Mouse (Mus musculus): Measurements from ENCODE around the gene Retn. TPM values are rescaled to one million over a fixed set of nuclear protein-coding genes. Genes with fewer than 3 reads are reported as not detected.

Retn gene
- not detected for polyA plus RNA-seq (2017; shearing (Covaris generic))

DNA sequence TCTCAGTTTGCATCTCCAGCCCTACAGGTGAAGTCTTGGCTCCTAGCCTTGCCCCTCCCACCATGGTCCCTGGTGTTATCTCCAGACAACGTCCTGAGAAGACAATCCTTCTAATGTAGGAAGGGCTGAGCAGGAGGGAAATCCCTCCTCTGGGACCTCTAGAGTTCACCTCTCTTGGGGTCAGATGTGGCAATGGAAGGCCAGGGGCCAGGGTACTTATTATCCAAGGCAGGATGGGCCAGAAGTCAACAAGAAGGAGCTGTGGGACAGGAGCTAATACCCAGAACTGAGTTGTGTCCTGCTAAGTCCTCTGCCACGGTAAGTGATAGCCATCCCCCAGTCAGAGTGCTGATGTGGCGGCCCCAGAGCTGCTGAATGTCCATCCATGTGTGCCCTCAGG lies at the start of gene Retn:
Retn (plus strand) TSS at position 245 of the 400 bp plus-strand sequence.

DNA sequence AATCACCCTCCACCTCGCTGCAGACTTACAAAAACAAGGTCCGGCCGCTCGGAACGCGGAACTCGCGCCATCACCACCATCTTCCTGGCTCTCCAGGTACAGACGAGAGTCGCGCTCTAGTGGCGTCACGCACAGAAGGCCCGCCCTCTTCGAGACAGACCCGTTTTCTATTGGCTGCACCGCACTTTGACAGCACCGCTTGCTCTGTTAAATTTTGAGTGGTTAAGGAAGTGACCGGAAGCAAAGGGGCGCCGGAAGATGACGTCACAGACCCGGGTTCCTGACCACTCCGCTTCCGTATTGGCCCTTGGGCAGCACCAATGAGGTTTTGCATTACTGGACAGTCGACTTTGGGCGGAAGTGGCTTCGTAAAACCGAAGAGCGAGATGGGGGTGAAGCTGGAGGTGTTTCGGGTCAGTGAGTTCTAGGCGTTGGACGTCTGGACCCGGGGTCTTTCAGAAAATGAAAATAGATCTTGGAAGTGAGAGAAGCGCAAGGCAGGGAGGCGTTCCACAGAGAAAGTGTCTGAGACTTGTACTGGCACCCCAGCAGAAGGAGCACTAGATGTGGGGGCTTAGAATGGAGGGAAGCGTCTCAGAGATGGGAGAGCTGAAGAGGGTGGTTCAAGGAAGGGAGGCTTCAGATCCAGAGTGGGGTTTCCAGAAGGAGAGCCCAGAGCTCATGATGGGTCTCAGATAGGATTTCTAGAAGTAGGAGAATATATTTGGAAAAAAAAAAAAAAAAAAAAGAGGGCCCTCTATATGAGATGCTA lies 34.2 kb upstream of the Retn start, which contains the start of the genes Xab2 and Pet100:
Xab2 (minus strand) TSS at position 118 of the 772 bp plus-strand sequence.
Pet100 (plus strand) TSS at position 350 of the 772 bp plus-strand sequence.

DNA sequence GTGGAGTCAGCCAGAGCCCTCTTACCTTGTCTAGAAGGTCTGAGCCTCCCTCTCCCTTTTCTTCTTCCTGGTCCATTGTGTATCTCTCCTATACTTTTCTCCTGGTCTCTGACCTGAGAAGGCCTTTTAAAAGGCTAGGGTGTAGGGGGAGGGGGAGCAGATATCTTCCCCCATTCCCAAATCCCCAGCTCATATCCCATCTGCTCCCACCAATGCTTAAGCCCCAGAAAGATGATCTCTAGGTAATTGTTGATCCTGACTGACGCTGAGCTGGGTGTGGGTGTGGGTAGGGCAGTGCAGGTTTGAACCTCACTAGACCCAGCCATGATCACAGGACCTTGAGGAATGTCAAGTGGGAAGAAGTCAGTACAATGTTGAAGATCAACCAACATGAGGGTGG lies 30.1 kb upstream of the Retn start, which contains the start of gene Pcp2:
Pcp2 (minus strand) TSS at position 101 of the 400 bp plus-strand sequence.

DNA sequence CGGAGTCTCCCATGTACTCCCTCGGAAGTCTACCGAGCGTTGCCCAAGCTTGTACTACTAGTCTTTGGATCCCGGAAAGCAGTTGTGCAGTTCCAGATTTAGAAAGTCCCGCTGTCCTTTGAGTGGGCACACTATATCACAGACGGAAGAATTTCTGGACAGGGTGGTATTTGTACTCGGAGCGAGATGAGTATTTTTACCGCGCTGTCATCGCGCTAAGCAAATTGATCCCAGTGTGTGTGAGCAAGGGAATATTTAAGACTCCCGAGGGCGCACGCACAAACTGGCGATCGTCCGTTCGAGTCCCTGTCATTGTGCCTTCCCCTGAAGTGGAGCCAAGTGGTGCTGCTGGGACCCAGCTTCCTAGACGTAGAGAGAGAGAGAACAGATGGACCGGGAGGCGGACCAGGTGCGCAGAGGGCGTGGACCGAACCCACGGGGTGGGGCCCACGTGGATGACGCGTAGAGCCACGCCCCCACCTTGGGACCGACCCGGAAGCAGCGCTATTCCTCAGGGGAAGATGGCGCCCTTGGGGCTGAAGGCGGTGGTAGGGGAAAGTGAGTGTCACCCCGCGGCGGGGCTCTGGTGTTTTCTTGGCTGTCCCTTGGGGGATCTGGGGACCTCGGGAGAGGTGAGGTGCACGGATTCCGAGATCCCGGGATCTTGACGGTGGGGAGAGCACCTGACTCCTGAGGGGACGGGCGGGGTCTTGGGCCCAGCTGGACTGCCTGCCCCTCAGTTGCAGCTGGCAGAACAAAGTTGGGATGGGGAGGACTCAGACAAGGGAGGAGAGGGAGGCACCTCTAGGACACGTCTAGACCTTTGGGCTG lies 24.7 kb upstream of the Retn start, which contains the start of gene Stxbp2:
Stxbp2 (plus strand) TSS at position 309 of the 831 bp plus-strand sequence.

DNA sequence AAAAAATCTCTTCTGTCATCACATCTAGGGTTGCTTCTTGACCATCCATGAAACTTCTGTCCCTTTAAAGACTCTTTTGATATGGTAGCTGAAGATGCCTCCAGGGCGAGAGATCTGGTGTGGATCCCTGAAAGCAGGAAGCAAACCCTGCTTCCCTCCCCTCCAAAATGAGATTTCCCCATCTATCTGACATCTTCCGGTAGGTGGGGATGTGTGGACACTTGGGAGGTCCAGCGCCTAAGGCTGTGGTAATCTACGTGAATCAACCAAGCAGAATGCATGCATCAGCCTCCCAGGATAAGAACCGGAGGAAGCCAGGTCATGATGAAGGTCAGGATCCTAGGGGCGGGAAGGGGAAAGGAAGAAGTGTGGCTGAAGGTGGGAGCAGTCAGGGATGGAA lies 9.9 kb downstream of the Retn start, which contains the start of gene Mcemp1:
Mcemp1 (plus strand) TSS at position 248 of the 400 bp plus-strand sequence.

DNA sequence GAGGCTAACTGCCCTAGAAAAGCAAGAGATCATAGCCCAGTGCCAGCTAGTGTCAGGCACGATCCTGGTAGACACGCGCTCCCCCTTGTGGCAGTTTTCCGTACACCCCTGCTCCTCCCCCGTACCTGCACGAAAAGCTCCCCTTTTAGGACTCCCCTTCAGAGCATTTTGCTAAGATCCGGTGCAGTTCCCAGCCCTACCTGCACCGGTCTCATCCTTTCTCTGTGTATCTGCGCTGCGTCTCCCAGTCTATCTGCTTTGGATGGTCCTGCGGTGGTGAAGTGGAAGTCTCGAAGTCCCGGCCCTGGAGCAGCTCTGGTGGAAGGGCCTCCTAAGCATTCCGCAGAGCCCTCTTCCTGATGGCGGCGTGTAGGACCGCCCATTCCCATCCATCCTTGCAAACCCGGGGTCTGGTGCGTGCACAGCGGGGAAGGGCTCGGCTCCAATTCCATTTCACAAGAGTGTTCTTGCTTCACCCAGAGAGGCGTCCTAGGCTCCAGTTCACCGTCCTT lies 16.5 kb downstream of the Retn start, which contains the start of gene Fcor:
Fcor (minus strand) TSS at position 383 of the 512 bp plus-strand sequence.

DNA sequence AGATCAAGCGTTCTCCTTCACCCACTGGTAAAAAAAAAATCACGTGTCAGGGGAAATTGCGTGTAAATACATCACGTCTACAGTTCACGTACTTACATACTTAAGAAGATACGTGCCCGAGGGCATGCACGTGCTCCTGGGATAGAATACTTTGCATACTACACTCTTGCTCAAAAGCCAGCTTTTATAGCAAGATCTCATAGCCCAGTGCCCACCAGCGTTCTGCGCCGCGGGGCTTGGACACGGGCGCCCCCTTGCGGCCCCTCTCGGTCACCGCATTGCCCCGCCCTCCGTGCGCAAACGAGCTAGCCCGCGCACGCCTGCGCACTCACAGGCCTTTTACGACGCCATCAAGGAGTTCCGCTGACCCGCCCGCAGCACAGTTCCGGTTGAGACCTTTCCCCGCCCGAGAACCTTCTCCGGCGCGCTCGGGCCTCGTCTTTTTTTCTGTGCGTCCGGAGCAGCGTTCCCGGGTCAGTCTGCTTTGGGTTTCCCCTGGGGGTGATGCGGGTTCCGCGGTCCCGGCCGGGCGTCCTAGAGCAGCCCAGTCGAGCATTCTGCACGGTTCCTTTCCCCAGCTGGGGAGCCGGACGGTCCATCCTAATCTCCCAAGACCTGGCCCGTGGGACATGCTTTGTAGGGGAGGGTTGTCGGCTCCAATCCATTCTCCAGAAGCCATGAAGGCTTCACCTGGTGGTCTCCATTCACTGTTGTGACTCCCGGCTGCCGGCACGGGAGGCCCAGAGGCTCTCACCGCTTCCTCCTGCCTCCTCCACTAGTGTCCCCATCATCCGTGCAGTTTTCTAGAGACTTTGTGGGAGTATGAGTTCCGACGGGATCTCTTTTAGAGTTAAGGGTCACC lies 20.8 kb downstream of the Retn start, which contains the start of gene Trappc5:
Trappc5 (plus strand) TSS at position 169 of the 862 bp plus-strand sequence.

DNA sequence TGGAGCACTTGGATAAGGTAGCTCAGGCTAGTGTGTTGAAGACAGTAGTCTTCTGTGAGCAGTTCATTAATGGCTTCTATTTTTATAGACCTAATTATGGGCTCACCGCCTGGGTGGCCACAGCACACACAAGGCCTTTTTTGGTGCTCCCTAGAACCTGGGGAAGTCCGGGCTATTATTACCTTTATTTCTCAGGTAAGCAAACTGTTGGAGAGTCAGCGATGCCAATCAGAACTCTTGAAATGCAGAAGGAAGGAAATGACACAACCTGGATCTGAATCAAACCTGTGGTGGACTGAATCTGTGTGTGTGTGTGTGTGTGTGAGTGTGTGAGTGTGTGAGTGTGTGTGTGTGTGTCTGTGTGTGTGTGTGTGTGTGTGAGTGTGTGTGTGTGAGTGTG lies 38.6 kb downstream of the Retn start, which contains the start of gene Fcer2a:
Fcer2a (minus strand) TSS at position 55 of the 400 bp plus-strand sequence.

Other genes starting within 250 kb of the Retn start
- gene Pex11g, start 188.1 kb upstream of the Retn start, polyA plus RNA-seq (2017; shearing (Covaris generic)): 2.1 TPM
- not detected for gene Tex45, start 184.9 kb upstream of the Retn start, polyA plus RNA-seq (2017; shearing (Covaris generic))
- 1.9 TPM for gene Zfp358, start 162.6 kb upstream of the Retn start, polyA plus RNA-seq (2017; shearing (Covaris generic))
- 87.3 TPM for gene Mcoln1, start 155.3 kb upstream of the Retn start, polyA plus RNA-seq (2017; shearing (Covaris generic))
- 29.0 TPM for gene Pnpla6, start 140.4 kb upstream of the Retn start, polyA plus RNA-seq (2017; shearing (Covaris generic))
- gene C330021F23Rik, start 87.8 kb upstream of the Retn start, polyA plus RNA-seq (2017; shearing (Covaris generic)): not detected
- 0.44 TPM for gene Camsap3, start 68.5 kb upstream of the Retn start, polyA plus RNA-seq (2017; shearing (Covaris generic))
- gene Xab2, start 34.5 kb upstream of the Retn start, polyA plus RNA-seq (2017; shearing (Covaris generic)): 102 TPM
- gene Pet100, start 34.2 kb upstream of the Retn start, polyA plus RNA-seq (2017; shearing (Covaris generic)): 68.8 TPM
- not detected for gene Pcp2, start 30.2 kb upstream of the Retn start, polyA plus RNA-seq (2017; shearing (Covaris generic))
- 160 TPM for gene Stxbp2, start 24.8 kb upstream of the Retn start, polyA plus RNA-seq (2017; shearing (Covaris generic))
- gene Mcemp1, start 10.0 kb downstream of the Retn start, polyA plus RNA-seq (2017; shearing (Covaris generic)): not detected
- not detected for gene Fcor, start 16.6 kb downstream of the Retn start, polyA plus RNA-seq (2017; shearing (Covaris generic))
- 17.5 TPM for gene Trappc5, start 20.5 kb downstream of the Retn start, polyA plus RNA-seq (2017; shearing (Covaris generic))
- not detected for gene Fcer2a, start 38.4 kb downstream of the Retn start, polyA plus RNA-seq (2017; shearing (Covaris generic))
- gene Clec4g, start 64.9 kb downstream of the Retn start, polyA plus RNA-seq (2017; shearing (Covaris generic)): not detected
- gene Cd209a, start 93.2 kb downstream of the Retn start, polyA plus RNA-seq (2017; shearing (Covaris generic)): 0.34 TPM
- not detected for gene Cd209e, start 198.5 kb downstream of the Retn start, polyA plus RNA-seq (2017; shearing (Covaris generic))
- gene Cd209d, start 222.8 kb downstream of the Retn start, polyA plus RNA-seq (2017; shearing (Covaris generic)): not detected